Mouse (Mus musculus) neural tube, embryonic 11.5 days (tissue): ENCODE measurements at regions not wholly inside any gene's neighbourhood (a gene's known extent, or its start where the extent isn't known, plus 50 kb on each side); places are given as distances from the start of the nearest gene placed in this dataset.
"Not testable (repeated sequence)": the region's sequence is repeated elsewhere in the genome, so short reads cannot be mapped to it uniquely, and the experiment has no call there.

Source experiments
- ATAC-seq: fragments of 200-750 bp; cut with Nextera tagmentation; 2 replicates; pipeline ENCODE4 v1.8.0; 2017; ENCODE audit warnings: moderate number of reproducible peaks, mild to moderate bottlenecking, moderate TSS enrichment, moderate library complexity; ENCODE audit not compliant: insufficient read depth, low FRiP score, low TSS enrichment
- DNase-seq: peaks from one replicate; pipeline ENCODE4 v3.0.0-alpha.2; 2015; ENCODE audit warnings: low spot score
- H3K27ac ChIP-seq: fragments of 300-500 bp; sonication (generic); 2 replicates; pipeline ENCODE4 v1.5.1; 2014; ENCODE audit warnings: low read depth, mild to moderate bottlenecking, low read length
- H3K27me3 ChIP-seq: fragments of 300-500 bp; sonication (generic); 2 replicates; pipeline ENCODE4 v1.6.1; 2014; ENCODE audit warnings: mild to moderate bottlenecking, low read length, mixed read lengths; ENCODE audit not compliant: control insufficient read depth, insufficient read depth
- H3K36me3 ChIP-seq: fragments of 300-500 bp; sonication (generic); 2 replicates; pipeline ENCODE4 v1.6.1; 2014; ENCODE audit warnings: mild to moderate bottlenecking, low read length, moderate library complexity, mixed read lengths; ENCODE audit not compliant: control insufficient read depth, insufficient read depth
- H3K4me1 ChIP-seq: fragments of 300-500 bp; sonication (generic); 2 replicates; pipeline ENCODE4 v1.6.1; 2014; ENCODE audit warnings: low read length, mixed read lengths; ENCODE audit not compliant: control insufficient read depth, insufficient read depth
- H3K4me2 ChIP-seq: fragments of 300-500 bp; sonication (generic); 2 replicates; pipeline ENCODE4 v1.6.1; 2014; ENCODE audit warnings: low read depth, mild to moderate bottlenecking, moderate library complexity
- H3K4me3 ChIP-seq: fragments of 300-500 bp; sonication (generic); 2 replicates; pipeline ENCODE4 v1.5.1; 2014; ENCODE audit warnings: low read depth, low read length
- H3K9ac ChIP-seq: fragments of 300-500 bp; sonication (generic); 2 replicates; pipeline ENCODE4 v1.6.1; 2014; ENCODE audit warnings: mild to moderate bottlenecking, low read length
- H3K9me3 ChIP-seq: fragments of 300-500 bp; sonication (generic); 2 replicates; pipeline ENCODE4 v1.6.1; 2016; ENCODE audit warnings: low read length; ENCODE audit not compliant: control insufficient read depth
- WGBS: fragments of 180-500 bp; shearing (Covaris S2); extraction: QIAGEN DNeasy Blood & Tissue Kit; methylation state at CpG from one replicate; pipeline ENCODE4 v1.1.7; 2014; 5-methylcytosine and 5-hydroxymethylcytosine counted together

GRCm38 (mm10) chr17:13465822-13466221, 111.5 kb downstream of the Tcp10c start:
- not testable (repeated sequence) for DNase-seq, H3K27me3 ChIP-seq, H3K4me1 ChIP-seq, H3K4me3 ChIP-seq, H3K27ac ChIP-seq, H3K36me3 ChIP-seq, ATAC-seq, H3K4me2 ChIP-seq, H3K9me3 ChIP-seq, H3K9ac ChIP-seq
- 28% methylated on average over 4 of the region's 5 CpGs for WGBS

GRCm38 (mm10) chr17:13469867-13470380, 115.6 kb downstream of the Tcp10c start:
- H3K4me2 ChIP-seq, ATAC-seq, H3K9ac ChIP-seq, DNase-seq, H3K27ac ChIP-seq, H3K4me1 ChIP-seq, H3K36me3 ChIP-seq, H3K9me3 ChIP-seq, H3K4me3 ChIP-seq, H3K27me3 ChIP-seq: not testable (repeated sequence)
- WGBS = 85% methylated on average over 8 of the region's 8 CpGs

- Histone ChIP-seq H3K27ac (no peak overlapping the region), H3K9me3 (no peaks in the 10 kb centered on the region), H3K4me2 (no peak overlapping the region), H3K4me3 (no peak overlapping the region), H3K9ac (no peak overlapping the region), H3K36me3 (no peaks in the 10 kb centered on the region), H3K27me3 (no peaks in the 10 kb centered on the region), H3K4me1 (no peaks in the 10 kb centered on the region)
- ATAC-seq = peak; percentile 70; the same call in 1 of the 2 replicates
- WGBS = 23% methylated on average over 7 of the region's 7 CpGs
- peak; percentile 78 for DNase-seq
These were observed 118.2 kb downstream of the Tcp10c start for GRCm38 (mm10) chr17:13472460-13473062.

- no peaks in the 10 kb centered on the region for H3K27me3 ChIP-seq
- no peak overlapping the region for H3K27ac ChIP-seq
- H3K4me3 ChIP-seq = no peak overlapping the region
- H3K9me3 ChIP-seq = no peaks in the 10 kb centered on the region
- H3K36me3 ChIP-seq = no peaks in the 10 kb centered on the region
- no peaks in the 10 kb centered on the region for H3K4me1 ChIP-seq
- ATAC-seq = no peak
- DNase-seq = no peak
- WGBS = 81% methylated on average over 14 of the region's 14 CpGs
- H3K9ac ChIP-seq = no peak overlapping the region
- H3K4me2 ChIP-seq = no peak overlapping the region
These were observed 120.1 kb downstream of the Tcp10c start for GRCm38 (mm10) chr17:13474310-13475094.

GRCm38 (mm10) chr17:13478866-13479571, 124.6 kb downstream of the Tcp10c start:
- H3K36me3 ChIP-seq = no peaks in the 10 kb centered on the region
- ATAC-seq (peak; percentile 73), DNase-seq (peak; percentile 48)
- no peaks in the 10 kb centered on the region for H3K4me1 ChIP-seq
- H3K4me2 ChIP-seq = no peak overlapping the region
- H3K27me3 ChIP-seq = no peaks in the 10 kb centered on the region
- no peak overlapping the region for H3K4me3 ChIP-seq
- H3K9ac ChIP-seq = no peak overlapping the region
- H3K9me3 ChIP-seq = no peaks in the 10 kb centered on the region
- no peak overlapping the region for H3K27ac ChIP-seq
- 32% methylated on average over 5 of the region's 5 CpGs for WGBS

- peak; percentile 39 for ATAC-seq
- Histone ChIP-seq H3K27me3 (no peaks in the 10 kb centered on the region), H3K9me3 (no peaks in the 10 kb centered on the region), H3K4me1 (no peaks in the 10 kb centered on the region), H3K4me3 (no peak overlapping the region), H3K9ac (no peak overlapping the region), H3K27ac (no peak overlapping the region), H3K36me3 (no peaks in the 10 kb centered on the region), H3K4me2 (no peak overlapping the region)
- 24% methylated on average over 11 of the region's 12 CpGs for WGBS
- DNase-seq = peak; percentile 27
These were observed 125.2 kb downstream of the Tcp10c start for GRCm38 (mm10) chr17:13479572-13480063.

- Histone ChIP-seq H3K27me3 (no peaks in the 10 kb centered on the region), H3K27ac (no peak overlapping the region), H3K9ac (no peak overlapping the region), H3K4me1 (no peaks in the 10 kb centered on the region), H3K4me2 (no peak overlapping the region), H3K9me3 (no peaks in the 10 kb centered on the region), H3K4me3 (no peak overlapping the region), H3K36me3 (no peaks in the 10 kb centered on the region)
- DNase-seq (no peak), ATAC-seq (no peak)
- whole genome bisulfite sequencing = 85% methylated on average over 7 of the region's 7 CpGs
These were observed 127.2 kb downstream of the Tcp10c start for GRCm38 (mm10) chr17:13481445-13482085.

GRCm38 (mm10) chr17:13482136-13482535, 127.8 kb downstream of the Tcp10c start:
- no peak for ATAC-seq

More at GRCm38 (mm10) chr17:13482136-13482535, 127.8 kb downstream of the Tcp10c start:
- H3K9me3 ChIP-seq = no peaks in the 10 kb centered on the region
- H3K27ac ChIP-seq = no peak overlapping the region
- H3K4me2 ChIP-seq = no peak overlapping the region
- H3K27me3 ChIP-seq = no peaks in the 10 kb centered on the region
- no peak overlapping the region for H3K4me3 ChIP-seq
- H3K4me1 ChIP-seq = no peaks in the 10 kb centered on the region
- H3K9ac ChIP-seq = no peak overlapping the region
- no peak for DNase-seq
- no peaks in the 10 kb centered on the region for H3K36me3 ChIP-seq
- 95% methylated on average over 3 of the region's 3 CpGs for WGBS
